Mouse (Mus musculus) ovary, postnatal 36 days (tissue): ENCODE measurements around the gene Adgrb3.

Source experiments
- DNase-seq: peaks from one replicate; pipeline ENCODE4 v3.0.0; 2022; ENCODE audit warnings: low spot score, mixed read lengths

The Adgrb3 gene

GRCm38 (mm10) chr1:25281471-25281870 is 548.0 kb downstream of the Adgrb3 start:
- DNase-seq = no peak

DNA sequence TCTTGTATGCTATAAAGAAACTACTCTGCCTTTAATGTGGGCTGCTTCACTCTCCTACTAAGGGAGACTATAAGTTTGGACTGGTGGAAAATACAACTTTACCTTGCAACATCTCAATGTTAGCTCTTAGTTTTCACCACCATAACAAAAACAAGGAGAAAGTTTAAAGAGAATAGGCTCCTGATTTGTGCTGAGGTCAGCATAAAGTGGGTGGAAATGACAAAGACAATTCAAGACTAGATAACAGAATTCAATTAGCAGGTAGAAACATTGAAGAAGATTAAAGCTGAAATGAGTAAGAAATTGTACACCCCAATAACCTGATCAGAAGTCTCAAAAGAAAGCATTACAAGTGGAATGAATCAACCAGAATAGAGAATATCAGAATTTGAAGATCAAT is 578.9 kb downstream of the Adgrb3 start:
- DNase-seq = no peak

- DNase-seq = no peak
These were observed 587.1 kb downstream of the Adgrb3 start for GRCm38 (mm10) chr1:25242436-25242835.

GRCm38 (mm10) chr1:25229245-25229750 is 600.2 kb downstream of the Adgrb3 start:
- DNase-seq = no peak

GRCm38 (mm10) chr1:25228381-25229244 is 600.9 kb downstream of the Adgrb3 start:
- peak; percentile 80 for DNase-seq

DNA sequence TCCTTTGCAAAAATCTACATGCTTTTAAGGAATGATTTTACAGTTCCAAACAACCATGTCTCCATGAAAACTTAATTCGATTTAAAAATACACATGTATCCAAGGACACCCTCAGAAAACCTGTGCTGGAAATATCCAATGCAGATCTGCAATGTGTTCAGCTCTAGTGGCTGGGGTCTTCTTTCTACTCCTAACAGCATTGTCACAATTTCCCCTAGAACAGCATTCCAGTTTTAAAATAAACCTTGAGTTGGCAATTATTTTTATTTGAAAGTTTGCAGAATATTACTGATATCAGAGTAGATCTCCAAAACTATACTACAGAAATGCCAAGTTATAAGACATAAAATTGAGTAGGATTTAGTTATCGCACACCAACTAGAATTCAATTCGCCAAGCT is 601.6 kb downstream of the Adgrb3 start:
- no peak for DNase-seq

GRCm38 (mm10) chr1:25204636-25205035 is 624.9 kb downstream of the Adgrb3 start:
- DNase-seq = no peak

GRCm38 (mm10) chr1:25199392-25199791 is 630.1 kb downstream of the Adgrb3 start:
- DNase-seq = no peak

GRCm38 (mm10) chr1:25191986-25192385 is 637.5 kb downstream of the Adgrb3 start:
- no peak for DNase-seq

GRCm38 (mm10) chr1:25189261-25189660 is 640.2 kb downstream of the Adgrb3 start:
- DNase-seq = no peak

GRCm38 (mm10) chr1:25185909-25186308 is 643.6 kb downstream of the Adgrb3 start:
- no peak for DNase-seq

- no peak for DNase-seq
These were observed 647.6 kb downstream of the Adgrb3 start for GRCm38 (mm10) chr1:25181881-25182280.

GRCm38 (mm10) chr1:25180615-25181014 is 648.9 kb downstream of the Adgrb3 start:
- no peak for DNase-seq

DNA sequence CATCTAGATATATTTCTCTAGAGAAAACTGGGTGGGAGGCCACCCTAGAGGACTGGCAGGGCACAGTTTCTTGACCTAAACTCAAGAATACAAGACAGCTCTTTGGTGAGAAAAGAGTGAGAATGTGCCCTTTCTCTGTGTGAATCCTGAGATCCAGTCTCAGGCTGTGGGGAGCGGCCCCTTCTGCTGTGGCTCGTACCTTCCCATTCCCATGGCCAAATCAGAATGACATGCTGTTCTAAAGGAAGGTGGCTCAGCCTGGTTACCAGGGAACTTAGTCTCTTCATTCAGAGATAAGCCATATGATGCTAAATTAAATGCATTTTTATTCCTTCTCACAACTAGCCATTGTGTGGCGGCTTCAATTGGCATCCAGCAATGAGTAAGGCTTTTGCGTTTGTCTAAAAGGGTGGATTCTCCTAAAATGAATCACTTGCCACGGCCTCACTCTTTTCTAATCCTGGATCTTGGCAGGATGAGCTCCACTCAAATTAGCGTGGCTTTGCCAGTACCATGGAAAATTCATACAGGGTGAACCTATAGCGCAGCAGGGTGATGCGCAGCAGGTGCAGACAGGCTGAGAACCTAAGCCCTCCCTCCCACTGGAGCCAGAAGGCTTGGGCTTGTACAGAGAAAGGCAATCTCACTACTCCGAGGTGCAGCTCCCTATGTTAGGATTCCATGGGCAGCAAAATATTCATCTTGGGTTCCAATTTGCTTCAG is 649.5 kb downstream of the Adgrb3 start:
- DNase-seq = no peak

- DNase-seq = no peak
These were observed 651.0 kb downstream of the Adgrb3 start for GRCm38 (mm10) chr1:25178347-25179130.

GRCm38 (mm10) chr1:25167120-25167519 is 662.4 kb downstream of the Adgrb3 start:
- no peak for DNase-seq

DNA sequence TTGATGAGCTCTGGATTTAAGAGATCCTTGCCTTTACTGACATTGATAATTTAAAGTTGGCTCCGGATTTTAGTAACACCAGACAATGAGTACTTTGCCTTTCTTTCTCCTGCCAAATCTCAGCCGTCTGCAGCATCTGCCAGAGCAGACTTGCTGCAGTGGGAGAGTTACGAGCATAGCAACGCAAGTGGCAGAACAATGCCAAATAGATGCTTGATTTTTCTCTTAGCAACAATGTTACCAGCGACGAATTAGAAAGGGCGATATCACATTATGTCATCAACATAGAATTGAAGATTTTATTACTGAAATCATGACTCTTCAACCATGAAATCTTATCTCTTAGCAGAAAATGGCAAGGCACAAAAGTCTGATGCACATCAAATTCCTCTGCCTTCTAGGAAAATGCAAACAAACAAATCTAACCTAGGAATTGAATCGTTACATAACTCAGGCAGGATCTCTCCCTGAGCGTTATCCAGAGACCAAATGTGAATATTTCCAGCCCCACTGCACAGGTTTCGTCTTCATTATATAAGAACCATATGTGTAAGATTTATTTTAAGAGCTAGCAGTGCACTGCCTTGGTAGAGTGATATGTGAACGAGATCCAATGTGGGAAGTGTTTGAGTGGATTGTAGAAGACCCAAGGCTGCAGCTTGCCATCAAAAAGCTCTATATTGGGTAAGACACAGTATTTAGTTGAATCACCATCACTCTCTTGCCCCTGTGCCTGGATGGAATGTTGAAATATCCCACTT is 663.3 kb downstream of the Adgrb3 start:
- no peak for DNase-seq

DNA sequence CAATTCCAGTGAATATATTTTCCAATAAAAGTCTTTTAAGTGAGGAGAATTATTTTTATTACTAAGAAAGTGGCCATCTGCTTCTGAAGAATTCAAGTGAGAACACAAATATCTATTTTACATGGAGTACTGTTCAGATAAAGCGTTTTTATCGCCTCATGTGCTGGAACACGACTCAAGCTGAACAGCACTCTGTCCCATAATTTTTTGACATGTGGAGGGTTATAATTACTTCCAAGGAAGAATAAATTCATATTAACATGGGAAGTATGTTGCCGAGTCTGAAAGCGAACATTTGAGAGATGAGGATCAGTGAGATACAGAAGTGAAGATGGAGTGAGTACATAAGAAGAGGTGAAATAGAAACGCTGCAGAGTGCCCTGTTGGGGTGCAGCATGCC is 665.9 kb downstream of the Adgrb3 start:
- DNase-seq = no peak

DNA sequence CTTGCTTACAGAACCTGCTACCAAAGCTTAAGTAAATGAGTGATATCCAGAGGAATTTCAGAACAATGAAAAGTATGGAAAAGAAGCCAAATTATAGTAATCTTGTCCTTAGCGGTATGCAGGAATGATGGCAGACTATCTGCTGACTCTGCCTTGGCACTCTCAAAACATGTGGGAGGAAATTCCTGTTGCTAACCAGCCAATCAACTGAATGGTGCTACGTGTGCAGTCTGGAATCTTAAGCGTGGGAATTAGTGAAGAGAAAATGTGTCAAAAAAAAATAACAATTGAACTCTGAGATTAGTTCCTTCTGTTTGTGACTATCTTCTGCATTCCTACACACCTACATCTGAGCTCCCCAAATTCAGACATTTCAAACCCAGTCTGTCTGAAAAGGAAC is 683.3 kb downstream of the Adgrb3 start:
- DNase-seq = no peak

DNA sequence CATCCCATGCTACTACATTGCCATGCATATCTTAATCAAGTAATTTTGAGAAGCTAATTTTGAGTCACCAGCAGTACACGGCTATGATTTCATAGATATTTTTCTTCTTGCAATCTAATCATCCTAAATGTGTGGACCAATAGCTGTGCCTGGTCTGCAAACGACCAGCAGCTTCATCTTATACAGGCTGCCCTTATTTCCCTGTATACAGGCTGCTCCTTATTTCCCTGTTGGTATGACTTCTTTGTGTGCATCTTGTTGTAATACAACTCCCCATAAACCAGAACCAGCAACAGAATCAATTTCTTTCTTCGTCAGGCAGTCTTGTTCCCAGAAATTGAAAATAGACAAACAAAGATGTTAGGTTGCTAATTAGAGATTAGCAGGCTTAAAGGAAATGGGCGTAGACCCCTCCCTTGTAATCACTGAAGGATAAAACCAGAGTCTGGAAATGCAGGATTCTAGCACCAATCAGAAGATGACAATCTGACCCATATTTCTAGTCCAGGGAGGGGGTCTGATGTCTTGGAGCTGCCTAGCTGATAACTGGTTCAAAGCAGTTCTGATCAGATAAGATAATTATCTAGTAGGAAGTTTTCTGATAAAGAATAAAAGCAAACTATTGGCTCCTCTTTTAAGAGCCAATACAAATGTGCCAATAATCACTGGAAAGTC is 697.2 kb downstream of the Adgrb3 start:
- no peak for DNase-seq

DNA sequence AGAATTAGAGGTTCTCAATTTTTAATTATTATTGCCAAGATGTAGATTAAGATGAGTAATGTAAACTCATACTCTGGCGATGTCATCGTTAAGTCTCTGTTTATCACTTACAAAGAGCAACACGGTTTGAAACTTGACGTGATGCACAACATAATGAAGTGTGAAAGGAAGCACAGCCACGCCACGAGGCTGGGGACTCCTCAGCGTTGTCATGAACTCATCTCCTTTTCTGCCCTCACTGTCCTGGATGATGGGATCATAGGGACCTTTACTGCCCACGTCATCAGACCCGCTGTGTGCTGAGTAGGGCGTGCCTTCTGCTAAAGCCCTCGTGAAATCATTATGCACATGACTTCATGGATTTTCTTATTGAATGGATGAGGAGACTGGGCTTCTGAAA is 714.0 kb downstream of the Adgrb3 start:
- no peak for DNase-seq
